Mouse (Mus musculus) liver, embryonic 16.5 days (tissue): ENCODE data around the gene Olfr578. TPM values are rescaled to one million over a fixed set of nuclear protein-coding genes. Genes with fewer than 3 reads are reported as not detected.

ENCODE experiments used
- ATAC-seq: fragments of 200-750 bp; cut with Nextera tagmentation; 2 replicates; pipeline ENCODE4 v1.8.0; 2017; ENCODE audit warnings: low read depth, mild to moderate bottlenecking, moderate number of reproducible peaks, moderate library complexity
- H3K27ac ChIP-seq: fragments of 300-500 bp; sonication (generic); 2 replicates; pipeline ENCODE4 v1.5.1; 2014; ENCODE audit warnings: mild to moderate bottlenecking, low read length
- H3K27me3 ChIP-seq: fragments of 300-500 bp; sonication (generic); 2 replicates; pipeline ENCODE4 v1.6.1; 2014; ENCODE audit warnings: low read depth, low read length, mixed read lengths; ENCODE audit not compliant: control insufficient read depth, insufficient read depth
- H3K36me3 ChIP-seq: fragments of 300-500 bp; sonication (generic); 2 replicates; pipeline ENCODE4 v1.6.1; 2014; ENCODE audit warnings: mild to moderate bottlenecking; ENCODE audit not compliant: control insufficient read depth, insufficient read depth
- H3K4me1 ChIP-seq: fragments of 300-500 bp; sonication (generic); 2 replicates; pipeline ENCODE4 v1.6.1; 2014; ENCODE audit warnings: low read depth, low read length, mixed read lengths; ENCODE audit not compliant: control insufficient read depth
- H3K4me2 ChIP-seq: fragments of 300-500 bp; sonication (generic); 2 replicates; pipeline ENCODE4 v1.6.1; 2014; ENCODE audit warnings: low read depth, low read length, mixed read lengths
- H3K4me3 ChIP-seq: fragments of 300-500 bp; sonication (generic); 2 replicates; pipeline ENCODE4 v1.5.1; 2014; ENCODE audit warnings: low read depth, mild to moderate bottlenecking, low read length
- H3K9ac ChIP-seq: fragments of 300-500 bp; sonication (generic); 2 replicates; pipeline ENCODE4 v1.6.1; 2014; ENCODE audit warnings: low read depth, low read length
- H3K9me3 ChIP-seq: fragments of 300-500 bp; sonication (generic); replicated peaks from 2 replicates; pipeline ENCODE4 v1.6.1; 2016; ENCODE audit warnings: low read length; ENCODE audit not compliant: control insufficient read depth
- WGBS: fragments of 180-500 bp; shearing (Covaris S2); extraction: QIAGEN DNeasy Blood & Tissue Kit; methylation state at CpG from one replicate; pipeline ENCODE4 v1.1.7; 2014; ENCODE audit not compliant: insufficient replicate concordance; 5-methylcytosine and 5-hydroxymethylcytosine counted together
- polyA plus RNA-seq: library from polyadenylated mRNA; unstranded; fragments of >200 nt; fragmentation: Nextera tagmentation; extraction: Ambion mirVana; gene quantifications from 2 replicates; pipeline ENCODE4 v1.2.1, GENCODE M21; 2015

Gene Olfr578
- not detected in 2 replicates for polyA plus RNA-seq

DNA sequence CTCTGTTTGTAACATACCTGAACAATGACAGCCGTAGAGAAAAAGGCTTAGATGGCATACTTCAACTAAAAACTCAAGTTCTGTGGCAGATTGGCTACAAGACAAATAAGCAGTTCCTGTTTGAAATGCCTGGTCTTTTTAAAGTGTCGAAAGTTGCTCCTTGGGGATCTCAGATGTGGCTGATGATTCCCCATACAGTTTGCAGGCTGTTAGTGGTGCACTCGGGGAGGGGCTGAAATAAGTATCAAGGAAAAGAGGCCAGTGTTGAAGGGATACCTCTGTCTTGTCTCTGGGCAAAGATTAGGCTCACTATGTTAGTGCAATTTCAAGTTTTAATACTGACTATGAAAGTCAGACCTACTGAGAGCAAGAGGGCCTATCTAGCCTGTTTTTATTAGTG lies at the start of gene Olfr578:
Gene Olfr578, minus strand, starts transcription at position 101 of the 400 bp plus-strand sequence.
- H3K9me3 ChIP-seq: no peaks in the 10 kb centered on the region
- no peak within 1 kb of the TSS for H3K4me3 ChIP-seq
- ATAC-seq: no peak
- H3K4me1 ChIP-seq: no peaks in the 10 kb centered on the region
- H3K27ac ChIP-seq: no peak within 1 kb of the TSS
- no peak within 1 kb of the TSS for H3K4me2 ChIP-seq
- 52% methylated on average over 3 of the region's 3 CpGs for WGBS
- H3K9ac ChIP-seq: no peak within 1 kb of the TSS
- no peaks in the 10 kb centered on the region for H3K27me3 ChIP-seq
- no peaks in the 10 kb centered on the region for H3K36me3 ChIP-seq

DNA sequence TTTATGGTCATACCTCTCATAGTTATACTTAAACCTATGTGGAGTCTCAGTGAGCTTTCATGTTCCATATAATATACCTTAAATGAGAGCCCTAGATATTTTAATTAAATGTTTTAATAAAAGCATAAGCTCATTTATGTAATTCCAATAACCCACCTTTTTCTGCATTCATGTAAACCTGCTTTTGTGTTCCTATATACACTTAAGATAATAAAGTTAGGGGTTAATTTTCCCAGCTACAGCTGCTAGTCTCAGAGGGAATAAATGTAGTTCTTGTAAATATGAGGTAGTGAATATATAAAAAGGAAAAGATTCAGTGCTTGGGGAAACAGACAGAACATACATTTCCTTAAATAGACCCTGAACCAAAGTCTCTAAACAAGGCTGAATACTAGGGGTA lies 48.6 kb upstream of the Olfr578 start, which contains the start of gene Olfr582:
Gene Olfr582, plus strand, starts transcription at position 301 of the 400 bp plus-strand sequence.
- Histone ChIP-seq H3K4me2 (no peak within 1 kb of the TSS), H3K27ac (no peak within 1 kb of the TSS), H3K4me3 (no peak within 1 kb of the TSS), H3K36me3 (no peaks in the 10 kb centered on the region), H3K4me1 (no peaks in the 10 kb centered on the region), H3K9ac (no peak within 1 kb of the TSS), H3K9me3 (no peaks in the 10 kb centered on the region), H3K27me3 (no peaks in the 10 kb centered on the region)
- ATAC-seq: no peak

DNA sequence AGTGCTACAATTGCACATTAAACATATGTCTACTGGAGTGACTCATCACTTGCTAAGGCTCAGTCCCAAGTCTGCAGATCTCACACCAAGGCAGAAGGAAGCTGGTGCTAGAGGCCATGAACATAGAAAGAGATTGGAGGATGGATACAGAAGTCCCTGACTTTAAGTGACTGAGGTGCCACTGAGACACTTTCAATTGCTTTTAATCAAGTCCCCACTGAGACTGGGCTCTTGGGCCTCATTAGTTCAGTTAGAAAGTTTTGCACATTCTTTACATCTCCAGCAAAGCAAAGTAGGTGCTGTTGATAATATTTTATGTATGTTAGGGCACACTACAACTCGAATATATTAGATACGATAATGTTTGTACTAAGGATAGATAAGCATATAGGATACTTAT lies 13.3 kb downstream of the Olfr578 start, which contains the start of gene Olfr577:
Gene Olfr577, minus strand, starts transcription at position 101 of the 400 bp plus-strand sequence.
- Histone ChIP-seq H3K4me1 (no peaks in the 10 kb centered on the region), H3K27ac (no peak within 1 kb of the TSS), H3K9me3 (no peaks in the 10 kb centered on the region), H3K36me3 (no peaks in the 10 kb centered on the region), H3K9ac (no peak within 1 kb of the TSS), H3K27me3 (no peaks in the 10 kb centered on the region), H3K4me3 (no peak within 1 kb of the TSS), H3K4me2 (no peak within 1 kb of the TSS)
- 69% methylated on average over 2 of the region's 2 CpGs for WGBS
- ATAC-seq: no peak

DNA sequence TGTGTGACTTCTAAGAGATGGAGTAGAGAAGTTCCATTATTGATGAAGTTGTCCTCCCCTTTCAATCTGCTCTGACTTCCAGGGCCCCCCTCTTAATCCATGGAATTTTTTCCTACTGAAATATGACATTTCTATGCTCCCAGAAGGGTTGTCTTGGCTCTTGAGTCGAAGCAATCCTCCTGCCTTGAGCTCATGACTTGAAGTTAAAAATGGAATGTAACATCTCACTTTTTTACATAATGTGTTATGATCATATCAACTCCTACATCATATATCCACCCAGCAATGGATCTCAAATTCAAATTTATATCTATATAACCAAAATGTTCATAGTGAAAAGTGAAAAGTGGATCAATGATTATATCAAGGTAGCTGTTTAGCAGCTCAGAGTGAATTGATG lies 14.7 kb downstream of the Olfr578 start:
- WGBS: 13% methylated on average over 1 of the region's 1 CpGs
- H3K4me2 ChIP-seq: no peak overlapping the region
- no peak for ATAC-seq

DNA sequence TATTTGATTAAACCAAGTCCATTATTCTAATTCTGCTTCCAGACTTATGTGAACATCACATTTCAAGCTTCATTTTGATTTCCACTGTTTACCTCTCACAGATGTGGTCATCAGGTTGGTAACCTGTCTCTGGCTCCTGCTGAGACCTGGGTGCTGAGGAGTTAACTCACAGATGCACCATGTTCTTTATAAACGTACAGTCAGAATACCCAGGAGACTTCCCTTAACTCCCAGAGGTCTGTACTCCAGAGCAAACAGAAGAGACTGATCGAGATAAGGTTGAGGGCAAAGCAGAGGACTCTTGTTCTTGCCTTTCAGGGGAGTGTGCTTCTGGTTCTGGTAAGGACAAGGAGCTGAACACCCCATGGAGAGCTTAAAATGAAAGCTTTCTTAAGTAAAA lies 26.8 kb downstream of the Olfr578 start, which contains the start of gene Olfr576:
Gene Olfr576, plus strand, starts transcription at position 301 of the 400 bp plus-strand sequence.
- WGBS: 12% methylated on average over 2 of the region's 2 CpGs
- ATAC-seq: no peak

More for the DNA sequence above, 14.7 kb downstream of the Olfr578 start:
- no peak overlapping the region for H3K4me3 ChIP-seq
- no peak overlapping the region for H3K9ac ChIP-seq
- no peaks in the 10 kb centered on the region for H3K9me3 ChIP-seq
- no peaks in the 10 kb centered on the region for H3K27me3 ChIP-seq
- H3K4me1 ChIP-seq: no peaks in the 10 kb centered on the region
- H3K27ac ChIP-seq: no peak overlapping the region
- no peaks in the 10 kb centered on the region for H3K36me3 ChIP-seq

DNA sequence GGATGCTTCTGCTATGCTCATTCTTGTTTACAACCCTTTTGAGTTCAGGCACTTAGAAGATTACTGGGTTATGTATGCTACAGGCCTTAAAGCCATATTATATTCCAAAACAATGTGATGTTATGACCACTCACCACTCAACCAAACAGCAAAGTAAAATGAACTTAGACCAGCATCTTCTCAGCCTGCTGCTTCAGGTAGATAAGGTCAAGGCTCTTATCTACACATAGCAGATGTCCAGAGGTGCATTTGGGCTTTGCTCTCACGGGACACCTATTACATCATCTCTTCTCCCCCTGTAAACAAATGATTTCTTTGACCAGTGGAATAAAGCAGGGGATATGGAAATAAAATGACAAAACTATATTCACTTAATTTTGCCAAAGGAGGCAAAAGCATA lies 30.5 kb downstream of the Olfr578 start, which contains the start of gene Olfr575:
Gene Olfr575, minus strand, starts transcription at position 183 of the 400 bp plus-strand sequence.
- Histone ChIP-seq H3K9ac (no peak within 1 kb of the TSS), H3K9me3 (no peaks in the 10 kb centered on the region), H3K36me3 (no peaks in the 10 kb centered on the region), H3K4me2 (no peak within 1 kb of the TSS), H3K4me1 (no peaks in the 10 kb centered on the region), H3K4me3 (no peak within 1 kb of the TSS), H3K27ac (peak within 1 kb of the TSS; percentile 57), H3K27me3 (no peaks in the 10 kb centered on the region)
- 7% methylated on average over 1 of the region's 1 CpGs for WGBS
- ATAC-seq: peak; percentile 94

More for the DNA sequence above, 26.8 kb downstream of the Olfr578 start, which contains the start of gene Olfr576:
- Histone ChIP-seq H3K4me1 (no peaks in the 10 kb centered on the region), H3K36me3 (no peaks in the 10 kb centered on the region), H3K27ac (no peak within 1 kb of the TSS), H3K9ac (no peak within 1 kb of the TSS), H3K4me3 (no peak within 1 kb of the TSS), H3K4me2 (no peak within 1 kb of the TSS), H3K9me3 (no peaks in the 10 kb centered on the region), H3K27me3 (no peaks in the 10 kb centered on the region)

DNA sequence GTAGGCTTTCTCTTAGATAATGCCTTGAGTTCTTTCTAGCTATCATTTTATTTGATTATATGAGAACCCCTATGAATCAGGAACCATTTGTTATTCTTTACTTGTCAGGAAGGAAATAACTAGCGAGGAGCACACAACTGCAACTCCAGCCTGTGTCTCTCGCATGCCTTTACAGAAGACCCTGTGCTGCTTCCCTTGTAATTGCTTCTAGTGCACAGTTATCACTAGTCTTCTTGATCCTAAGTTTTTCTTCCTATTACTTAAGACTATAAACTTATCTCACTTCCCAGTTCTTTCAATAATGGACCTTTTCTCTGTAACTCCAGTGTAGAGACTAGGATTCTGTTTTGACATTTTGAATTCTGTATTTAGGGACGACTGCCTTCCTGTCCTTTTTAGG lies 31.0 kb downstream of the Olfr578 start:
- no peak overlapping the region for H3K4me2 ChIP-seq
- no peak overlapping the region for H3K9ac ChIP-seq
- no peaks in the 10 kb centered on the region for H3K36me3 ChIP-seq
- ATAC-seq: peak; percentile 52; the same call in 1 of the 2 replicates
- H3K9me3 ChIP-seq: no peaks in the 10 kb centered on the region
- H3K4me3 ChIP-seq: no peak overlapping the region
- peak overlapping the region; percentile 57 for H3K27ac ChIP-seq
- H3K4me1 ChIP-seq: no peaks in the 10 kb centered on the region
- 53% methylated on average over 3 of the region's 3 CpGs for WGBS
- H3K27me3 ChIP-seq: no peaks in the 10 kb centered on the region

DNA sequence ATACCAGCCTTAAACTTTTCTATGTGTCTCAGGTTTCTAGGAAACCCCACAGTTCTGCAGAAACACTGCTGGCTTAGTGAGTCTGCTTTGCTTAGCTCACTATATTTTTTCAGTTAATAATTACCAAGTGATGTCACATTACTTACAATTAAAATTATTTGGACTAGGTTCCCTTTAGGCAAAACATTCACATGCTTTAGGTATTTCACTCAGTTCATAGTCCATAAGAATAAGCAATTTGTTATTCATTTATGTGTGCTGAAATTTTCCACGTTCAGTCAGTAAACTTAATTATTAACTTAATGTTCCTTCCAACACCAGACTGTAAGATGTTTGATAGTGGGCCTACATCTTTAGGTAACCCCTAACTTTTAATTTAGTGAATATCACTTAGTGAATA lies 38.4 kb downstream of the Olfr578 start:
- Histone ChIP-seq H3K4me1 (no peaks in the 10 kb centered on the region), H3K4me3 (no peak overlapping the region), H3K36me3 (no peaks in the 10 kb centered on the region), H3K27ac (no peak overlapping the region), H3K9me3 (no peaks in the 10 kb centered on the region), H3K4me2 (no peak overlapping the region), H3K9ac (no peak overlapping the region), H3K27me3 (no peaks in the 10 kb centered on the region)
- WGBS: 52% methylated on average over 1 of the region's 1 CpGs
- ATAC-seq: no peak

DNA sequence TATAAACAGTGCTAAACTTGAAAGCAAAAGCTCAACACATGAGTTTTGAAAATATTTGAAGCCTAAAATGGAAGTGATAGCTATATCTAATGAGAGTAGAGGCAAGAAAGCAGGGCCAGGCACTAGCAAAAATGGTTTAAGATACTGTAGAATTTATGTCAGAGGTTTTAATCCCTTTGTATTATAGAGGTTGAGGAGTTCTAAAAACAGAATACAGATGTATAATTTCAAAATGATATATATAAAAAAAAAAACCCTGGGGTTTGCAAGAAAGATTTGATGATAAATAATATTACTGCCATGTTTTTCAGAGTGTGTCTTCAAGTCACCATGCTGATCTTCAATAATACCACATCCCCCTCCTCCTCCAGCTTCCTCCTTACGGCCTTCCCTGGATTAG lies 41.0 kb downstream of the Olfr578 start, which contains the start of gene Olfr574:
Gene Olfr574, plus strand, starts transcription at position 301 of the 400 bp plus-strand sequence.
- Histone ChIP-seq H3K4me1 (no peaks in the 10 kb centered on the region), H3K4me3 (no peak within 1 kb of the TSS), H3K27me3 (no peaks in the 10 kb centered on the region), H3K27ac (no peak within 1 kb of the TSS), H3K9ac (no peak within 1 kb of the TSS), H3K9me3 (no peaks in the 10 kb centered on the region), H3K4me2 (no peak within 1 kb of the TSS), H3K36me3 (no peaks in the 10 kb centered on the region)
- WGBS: 62% methylated on average over 1 of the region's 1 CpGs
- ATAC-seq: no peak
